Mouse (Mus musculus) midbrain, embryonic 14.5 days (tissue): Measurements from ENCODE around the gene Col4a3bp. TPM values are rescaled to one million over a fixed set of nuclear protein-coding genes. Genes with fewer than 3 reads are reported as not detected.
A peak's percentile ranks its signal among the peaks of the same experiment; 100 is the strongest.

ENCODE experiments used
- ATAC-seq: fragments of 200-750 bp; cut with Nextera tagmentation; 2 replicates; pipeline ENCODE4 v1.8.0; 2017; ENCODE audit warnings: moderate number of reproducible peaks, moderate library complexity; ENCODE audit not compliant: low FRiP score, low TSS enrichment
- DNase-seq: peaks from one replicate; pipeline ENCODE4 v3.0.0-alpha.2; 2015
- H3K27ac ChIP-seq: fragments of 300-500 bp; sonication (generic); replicated peaks from 2 replicates; pipeline ENCODE4 v1.5.1; 2014; ENCODE audit warnings: mild to moderate bottlenecking, low read depth, low read length, moderate library complexity
- H3K27me3 ChIP-seq: fragments of 300-500 bp; sonication (generic); 2 replicates; pipeline ENCODE4 v1.6.1; 2014; ENCODE audit warnings: low read length, control low read depth, mixed read lengths; ENCODE audit not compliant: control insufficient read depth, insufficient read depth
- H3K36me3 ChIP-seq: fragments of 300-500 bp; sonication (generic); 2 replicates; pipeline ENCODE4 v1.6.1; 2014; ENCODE audit warnings: low read length, control low read depth; ENCODE audit not compliant: control insufficient read depth, insufficient read depth
- H3K4me1 ChIP-seq: fragments of 300-500 bp; sonication (generic); 2 replicates; pipeline ENCODE4 v1.6.1; 2014; ENCODE audit warnings: mild to moderate bottlenecking, antibody characterized with exemption, low read length, control low read depth; ENCODE audit not compliant: control insufficient read depth, insufficient read depth
- H3K4me2 ChIP-seq: fragments of 300-500 bp; sonication (generic); 2 replicates; pipeline ENCODE4 v1.6.1; 2014; ENCODE audit warnings: mild to moderate bottlenecking, low read length, moderate library complexity
- H3K4me3 ChIP-seq: fragments of 300-500 bp; sonication (generic); replicated peaks from 2 replicates; pipeline ENCODE4 v1.5.1; 2014; ENCODE audit warnings: low read depth, low read length
- H3K9ac ChIP-seq: fragments of 300-500 bp; sonication (generic); replicated peaks from 2 replicates; pipeline ENCODE4 v1.6.1; 2014; ENCODE audit warnings: mild to moderate bottlenecking, low read length, moderate library complexity
- H3K9me3 ChIP-seq: fragments of 300-500 bp; sonication (generic); 2 replicates; pipeline ENCODE4 v1.6.1; 2016; ENCODE audit warnings: low read length, control low read depth, mixed read lengths; ENCODE audit not compliant: control insufficient read depth
- WGBS: fragments of 180-500 bp; shearing (Covaris S2); extraction: QIAGEN DNeasy Blood & Tissue Kit; methylation state at CpG from one replicate; pipeline ENCODE4 v1.1.7; 2014; 5-methylcytosine and 5-hydroxymethylcytosine counted together
- polyA plus RNA-seq: library from polyadenylated mRNA; unstranded; fragments of >200 nt; fragmentation: Nextera tagmentation; extraction: Ambion mirVana; gene quantifications from 2 replicates; pipeline ENCODE4 v1.2.1, GENCODE M21; 2014

Gene Col4a3bp
- polyA plus RNA-seq, 1 experiment from 2014 or later, result 9.1 TPM

DNA sequence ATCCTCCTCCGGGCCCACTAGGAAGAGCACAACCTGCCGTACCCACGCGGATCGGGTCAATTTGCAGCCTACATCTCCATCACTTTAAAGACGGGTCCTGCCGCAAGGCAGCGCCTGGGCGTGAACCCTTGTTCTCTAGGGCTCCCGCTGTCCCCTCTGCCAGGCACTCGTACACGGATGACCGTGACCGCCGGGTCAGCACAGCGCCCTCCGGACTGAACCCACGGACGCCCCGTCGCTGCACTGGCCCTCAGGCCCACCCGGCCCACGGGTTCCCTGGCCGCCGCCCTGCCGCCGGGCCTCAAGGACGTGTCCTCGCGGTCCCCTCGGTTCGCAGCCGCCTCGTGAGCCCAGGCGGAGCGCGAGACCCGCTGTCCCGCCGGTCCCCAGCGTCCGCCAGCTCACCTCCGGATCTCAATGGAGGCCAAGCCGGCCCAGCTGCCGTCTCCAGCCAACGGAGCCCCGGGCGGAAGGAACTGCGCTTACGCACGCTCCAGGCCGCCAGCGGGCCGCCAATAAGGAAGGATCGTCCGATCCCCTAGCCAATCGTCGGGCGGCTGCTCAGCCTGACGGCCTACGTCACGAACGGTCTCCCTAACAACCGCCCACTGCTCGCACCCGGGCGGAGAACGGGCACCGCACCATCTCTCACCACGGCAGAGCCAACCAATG is 128.1 kb downstream of the Col4a3bp start, which contains the start of gene Hmgcr:
Gene Hmgcr (minus strand): TSS at position 531 of the 672 bp plus-strand sequence.
- H3K27me3 ChIP-seq, result no peaks in the 10 kb centered on the region
- peak within 1 kb of the TSS; percentile 97 for H3K9ac ChIP-seq
- H3K4me2 ChIP-seq, result peak within 1 kb of the TSS; percentile 82
- H3K27ac ChIP-seq, result peak within 1 kb of the TSS; percentile 98
- peak; percentile 99 for DNase-seq
- peak within 1 kb of the TSS; percentile 100 for H3K4me3 ChIP-seq
- WGBS, result under 1% methylated on average over 70 of the region's 70 CpGs
- no peaks in the 10 kb centered on the region for H3K9me3 ChIP-seq
- ATAC-seq, result peak; percentile 100
- peaks cover 28% of the 10 kb centered on the region for H3K4me1 ChIP-seq
- H3K36me3 ChIP-seq, result peaks cover 9% of the 10 kb centered on the region

DNA sequence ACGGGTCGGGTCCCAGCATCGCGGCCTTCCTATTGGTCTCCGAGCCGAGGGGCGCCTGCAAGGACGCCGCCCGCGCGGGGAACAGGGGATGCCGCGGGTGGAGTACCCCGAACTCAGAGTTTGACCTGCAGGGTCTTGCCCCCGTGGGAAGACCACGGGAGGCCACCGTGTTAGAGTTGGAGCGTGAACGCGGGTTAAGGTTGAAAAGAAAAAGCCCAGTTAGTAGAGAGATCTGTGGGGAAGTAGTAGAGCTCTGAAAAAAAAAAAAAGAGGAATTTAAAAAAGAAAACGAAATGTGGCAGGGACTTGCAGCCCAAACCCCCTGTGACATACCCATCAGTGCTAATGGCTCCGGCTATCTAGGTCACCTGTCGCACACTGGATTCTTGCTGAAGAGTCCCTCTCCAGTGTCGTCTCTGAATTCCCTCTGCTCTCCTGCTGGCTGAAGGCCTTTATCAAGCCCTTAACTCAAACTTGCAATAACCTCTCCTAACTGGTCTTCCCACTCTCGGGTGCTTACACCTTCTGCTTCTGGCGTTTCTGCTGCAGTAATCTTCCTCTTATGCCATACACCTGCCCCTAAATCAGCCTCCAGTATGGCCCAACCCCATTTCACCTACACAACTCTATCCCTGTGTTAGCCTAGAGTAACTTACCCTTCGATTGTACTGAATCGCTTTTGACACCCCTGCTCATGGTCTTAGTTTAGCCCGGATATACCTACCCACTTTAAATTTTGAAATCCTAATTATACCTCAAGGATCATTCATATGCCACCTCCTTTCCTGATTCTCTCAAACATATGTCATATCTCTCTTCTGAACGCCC is 128.9 kb downstream of the Col4a3bp start:
- WGBS, result 14% methylated on average over 31 of the region's 31 CpGs
- H3K27ac ChIP-seq, result peak overlapping the region; percentile 98
- H3K4me3 ChIP-seq, result peak overlapping the region; percentile 100
- H3K9ac ChIP-seq, result no peak overlapping the region; the same call in 1 of the 2 replicates
- DNase-seq, result peak; percentile 56
- H3K4me2 ChIP-seq, result peak overlapping the region; percentile 59
- 0 out of 2 replicates have a peak, but pooled peaks cover 3% of the 10 kb centered on the region for H3K36me3 ChIP-seq
- no peaks in the 10 kb centered on the region for H3K27me3 ChIP-seq
- H3K9me3 ChIP-seq, result no peaks in the 10 kb centered on the region
- peaks cover 28% of the 10 kb centered on the region for H3K4me1 ChIP-seq
- 0 out of 2 replicates have a peak, but pooled peaks have one; percentile 1 for ATAC-seq

DNA sequence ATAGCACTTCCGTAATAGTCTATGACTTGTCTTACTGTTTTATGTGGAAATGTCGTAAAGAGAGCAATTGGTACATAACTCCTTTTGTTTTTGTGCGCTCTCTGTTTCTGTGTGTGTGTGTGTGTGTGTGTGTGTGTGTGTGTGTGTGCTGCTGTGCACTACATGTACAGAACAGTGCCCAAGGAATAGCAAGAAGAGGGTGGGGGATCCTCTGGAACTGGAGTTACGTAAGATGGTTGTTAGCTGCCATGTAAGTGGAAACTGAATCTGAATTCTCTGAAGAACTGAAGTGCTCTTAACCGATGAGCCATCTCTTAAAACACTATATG is 129.5 kb downstream of the Col4a3bp start:
- Histone ChIP-seq H3K36me3 (no peaks in the 10 kb centered on the region), H3K27ac (peak overlapping the region; percentile 98; the same call in 1 of the 2 replicates), H3K9me3 (no peaks in the 10 kb centered on the region), H3K4me2 (no peak overlapping the region), H3K4me3 (no peak overlapping the region), H3K27me3 (no peaks in the 10 kb centered on the region), H3K4me1 (peaks cover 25% of the 10 kb centered on the region), H3K9ac (no peak overlapping the region)
- WGBS, result 95% methylated on average over 5 of the region's 5 CpGs
- no peak for ATAC-seq
- no peak for DNase-seq

DNA sequence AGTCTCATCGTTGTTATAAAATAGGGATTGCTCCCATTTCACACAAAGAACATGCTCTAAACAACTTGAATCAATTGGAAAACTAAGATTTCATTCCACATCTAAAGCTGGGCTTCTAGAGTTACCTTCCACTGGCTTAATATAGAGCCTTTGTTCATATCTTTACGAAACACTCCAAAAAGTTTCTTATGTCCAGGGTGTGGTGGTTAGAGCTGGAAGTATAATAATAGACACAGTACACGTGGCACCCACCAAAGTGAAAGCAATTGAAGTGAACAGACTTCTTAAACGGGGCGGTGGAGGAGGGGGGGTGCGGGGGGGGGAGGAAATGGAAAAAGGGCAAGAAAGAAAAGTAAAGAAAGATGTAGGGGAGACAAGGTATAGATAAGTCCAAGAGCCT is 129.9 kb downstream of the Col4a3bp start:
- Histone ChIP-seq H3K4me1 (peaks cover 21% of the 10 kb centered on the region), H3K27ac (no peak overlapping the region), H3K4me2 (no peak overlapping the region), H3K9me3 (no peaks in the 10 kb centered on the region), H3K4me3 (no peak overlapping the region), H3K36me3 (no peaks in the 10 kb centered on the region), H3K27me3 (no peaks in the 10 kb centered on the region), H3K9ac (no peak overlapping the region)
- ATAC-seq, result no peak
- no peak for DNase-seq
- WGBS, result 89% methylated on average over 6 of the region's 6 CpGs

DNA sequence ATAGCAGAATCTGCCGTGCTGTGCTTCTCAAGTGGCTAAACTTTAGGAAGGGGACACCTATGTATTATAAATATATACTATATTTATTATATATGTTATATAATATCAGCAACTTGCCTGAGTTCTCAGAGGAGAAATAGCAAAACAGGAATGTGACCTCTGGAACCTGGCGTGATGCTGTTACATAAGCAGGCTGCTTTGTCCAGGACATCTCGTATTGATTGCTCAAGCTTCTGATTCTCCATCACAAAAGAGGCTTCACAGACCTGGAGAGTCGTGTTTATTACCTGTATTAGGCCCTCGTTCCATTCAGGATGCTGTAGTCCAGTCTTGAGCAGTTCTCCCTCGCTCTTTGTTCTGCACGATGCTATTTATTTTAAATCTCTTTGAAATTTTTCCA is 131.4 kb downstream of the Col4a3bp start:
- Histone ChIP-seq H3K27ac (no peak overlapping the region), H3K27me3 (no peaks in the 10 kb centered on the region), H3K4me3 (no peak overlapping the region), H3K36me3 (no peaks in the 10 kb centered on the region), H3K9ac (no peak overlapping the region), H3K9me3 (no peaks in the 10 kb centered on the region), H3K4me2 (no peak overlapping the region), H3K4me1 (peaks cover 6% of the 10 kb centered on the region; the same call in 1 of the 2 replicates)
- WGBS, result 81% methylated on average over 7 of the region's 7 CpGs
- DNase-seq, result no peak
- no peak for ATAC-seq

DNA sequence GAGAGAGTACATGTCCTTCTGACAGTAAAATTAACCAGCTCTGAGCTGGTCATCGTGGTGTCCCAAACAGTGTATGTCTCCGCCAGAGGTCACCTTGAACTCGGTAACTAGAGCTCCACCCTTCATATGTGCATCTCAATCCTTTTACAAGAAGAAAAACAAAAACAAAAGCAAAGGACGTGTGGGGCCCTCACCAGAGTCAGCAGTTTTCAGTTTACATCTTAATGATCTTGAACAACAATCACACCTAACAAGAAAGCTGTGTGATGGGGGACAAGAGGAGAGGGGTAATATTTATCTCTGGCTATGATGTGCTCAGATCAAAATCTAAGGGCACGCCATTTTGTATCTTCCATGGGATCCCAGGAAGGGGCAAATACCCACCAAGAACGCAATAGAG is 133.3 kb downstream of the Col4a3bp start:
- ATAC-seq (no peak), DNase-seq (no peak)
- Histone ChIP-seq H3K9me3 (no peaks in the 10 kb centered on the region), H3K27ac (no peak overlapping the region), H3K4me3 (no peak overlapping the region), H3K4me1 (no peaks in the 10 kb centered on the region), H3K9ac (no peak overlapping the region), H3K27me3 (no peaks in the 10 kb centered on the region), H3K4me2 (no peak overlapping the region), H3K36me3 (no peaks in the 10 kb centered on the region)
- 86% methylated on average over 6 of the region's 6 CpGs for WGBS

DNA sequence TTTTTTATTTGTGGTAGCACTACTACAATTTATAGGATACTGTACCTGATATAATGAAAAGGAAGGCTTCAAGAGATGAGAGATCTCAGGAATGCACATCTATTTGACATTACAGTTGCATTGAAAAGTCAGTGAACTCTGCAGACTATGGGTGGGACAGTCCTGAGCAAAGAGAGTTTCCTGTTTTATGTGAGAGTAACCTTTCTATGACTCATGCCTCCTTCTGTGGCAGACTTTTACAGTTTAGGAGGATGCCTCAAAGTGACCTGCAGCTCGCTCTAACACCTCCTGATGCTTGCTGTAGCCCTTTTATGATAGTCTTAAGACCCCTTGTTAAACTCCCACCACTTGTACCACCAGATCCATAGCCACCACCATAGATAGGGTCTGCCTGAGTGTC is 134.7 kb downstream of the Col4a3bp start:
- no peaks in the 10 kb centered on the region for H3K36me3 ChIP-seq
- H3K4me2 ChIP-seq, result no peak overlapping the region
- no peaks in the 10 kb centered on the region for H3K27me3 ChIP-seq
- no peak overlapping the region for H3K9ac ChIP-seq
- 74% methylated on average over 1 of the region's 1 CpGs for WGBS
- ATAC-seq (no peak), DNase-seq (no peak)
- no peaks in the 10 kb centered on the region for H3K9me3 ChIP-seq
- H3K27ac ChIP-seq, result no peak overlapping the region
- no peak overlapping the region for H3K4me3 ChIP-seq
- no peaks in the 10 kb centered on the region for H3K4me1 ChIP-seq

DNA sequence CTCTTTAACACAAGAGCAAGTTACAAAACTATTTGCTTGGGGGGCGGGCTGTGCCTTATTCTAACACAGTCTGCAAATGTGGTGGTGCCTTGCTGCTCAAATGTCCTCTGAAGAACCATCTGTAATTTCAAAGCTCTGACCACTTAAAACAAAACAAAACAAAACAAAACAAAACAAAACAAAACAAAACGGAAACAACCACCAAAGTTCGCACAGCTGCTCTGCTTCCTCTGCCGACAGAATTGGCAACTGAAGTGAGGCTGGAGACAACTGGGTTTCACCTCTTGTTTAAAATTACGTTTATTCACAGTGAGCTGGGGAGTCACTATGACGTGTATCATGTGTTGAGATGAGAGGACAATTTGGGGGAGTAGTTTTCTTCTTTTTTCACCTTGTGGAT is 136.2 kb downstream of the Col4a3bp start:
- no peaks in the 10 kb centered on the region for H3K36me3 ChIP-seq
- ATAC-seq, result no peak
- DNase-seq, result no peak
- no peak overlapping the region for H3K4me2 ChIP-seq
- no peak overlapping the region for H3K27ac ChIP-seq
- WGBS, result 87% methylated on average over 6 of the region's 6 CpGs
- H3K9ac ChIP-seq, result no peak overlapping the region
- no peaks in the 10 kb centered on the region for H3K27me3 ChIP-seq
- no peaks in the 10 kb centered on the region for H3K9me3 ChIP-seq
- no peak overlapping the region for H3K4me3 ChIP-seq
- H3K4me1 ChIP-seq, result no peaks in the 10 kb centered on the region
